Mouse (Mus musculus): Measurements from ENCODE around the gene Exosc2.

DNA sequence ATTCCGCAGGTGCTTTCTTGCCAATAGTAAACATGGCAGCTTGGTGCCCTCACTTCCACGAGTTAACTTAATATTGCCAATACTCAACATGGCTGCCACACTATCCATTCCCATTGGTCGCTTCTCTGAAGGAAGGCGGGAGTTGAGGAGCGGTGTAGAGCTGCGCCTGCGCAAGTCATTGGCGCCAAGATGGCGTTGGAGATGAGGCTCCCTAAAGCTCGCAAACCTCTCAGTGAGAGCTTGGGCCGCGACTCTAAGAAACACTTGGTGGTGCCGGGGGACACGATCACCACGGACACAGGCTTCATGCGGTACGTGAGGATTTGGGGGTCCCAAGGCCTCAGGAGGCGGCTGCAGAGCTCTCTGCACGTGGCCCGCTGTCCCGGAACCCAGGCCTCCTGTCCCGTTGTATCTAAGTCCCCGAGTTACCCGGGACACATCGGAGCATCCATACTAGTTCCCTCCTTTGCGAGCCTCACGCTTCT is at the start of gene Exosc2:
- TF ChIP-seq CTCF (IDR thresholded peaks at IDR 0.05; ENCODE audit: low read depth, low read length) = no peak
- TF ChIP-seq POLR2A (IDR thresholded peaks at IDR 0.05; ENCODE audit: borderline replicate concordance, low read depth, low read length) = no peak
